Mouse (Mus musculus) ES-Bruce4 (cell line): ENCODE data around the gene Arhgef40. TPM values are rescaled to one million over a fixed set of nuclear protein-coding genes. Genes with fewer than 3 reads are reported as not detected.
"Not testable (repeated sequence)": the region's sequence is repeated elsewhere in the genome, so short reads cannot be mapped to it uniquely, and the experiment has no call there.

Source experiments
- H3K27ac ChIP-seq: 2 replicates; pipeline ENCODE4 v1.5.1; 2012; ENCODE audit warnings: low read length, inconsistent platforms; ENCODE audit not compliant: insufficient read depth
- H3K27me3 ChIP-seq: 2 replicates; pipeline ENCODE4 v1.6.1; 2012; ENCODE audit warnings: mild to moderate bottlenecking, low read length, inconsistent platforms; ENCODE audit not compliant: control insufficient read depth, poor library complexity, insufficient read depth, severe bottlenecking
- H3K36me3 ChIP-seq: 2 replicates; pipeline ENCODE4 v1.6.1; 2012; ENCODE audit warnings: inconsistent platforms, mild to moderate bottlenecking, low read length, moderate library complexity; ENCODE audit not compliant: control insufficient read depth, poor library complexity, insufficient read depth, severe bottlenecking
- H3K4me1 ChIP-seq: one replicate; pipeline ENCODE4 v1.8.1; 2011; ENCODE audit warnings: low read length; ENCODE audit not compliant: control insufficient read depth, insufficient read depth
- H3K4me3 ChIP-seq: 2 replicates; pipeline ENCODE4 v1.5.1; 2011; ENCODE audit warnings: low read depth, mild to moderate bottlenecking, low read length
- H3K9ac ChIP-seq: 2 replicates; pipeline ENCODE4 v1.6.1; 2012; ENCODE audit warnings: low read depth, mild to moderate bottlenecking, inconsistent platforms; ENCODE audit not compliant: poor library complexity, severe bottlenecking
- H3K9me3 ChIP-seq: replicated peaks from 2 replicates; pipeline ENCODE4 v1.6.1; 2012; ENCODE audit warnings: mild to moderate bottlenecking, low read length, inconsistent platforms; ENCODE audit not compliant: control insufficient read depth, poor library complexity, insufficient read depth, severe bottlenecking
- CTCF ChIP-seq: IDR thresholded peaks from one replicate; pipeline ENCODE4 v1.8.1; 2011; ENCODE audit warnings: low read depth, low read length
- EP300 ChIP-seq: IDR thresholded peaks from 2 replicates; pipeline ENCODE4 v1.6.1; 2011; ENCODE audit warnings: low read depth, low read length; ENCODE audit not compliant: insufficient read depth
- POLR2A ChIP-seq: IDR thresholded peaks from one replicate; pipeline ENCODE4 v1.8.1; 2011; ENCODE audit warnings: low read length; ENCODE audit not compliant: insufficient read depth
- polyA plus RNA-seq: library from polyadenylated mRNA; stranded (reverse); fragments of >200 nt; gene quantifications from 2 replicates; pipeline ENCODE4 v1.2.4, GENCODE M21; 2011; ENCODE audit warnings: low read depth; ENCODE audit not compliant: missing spikeins, insufficient read depth, insufficient read length

Gene Arhgef40
- polyA plus RNA-seq, 1 experiment = 20.5 TPM

- Histone ChIP-seq H3K27ac (no peak overlapping the region), H3K9ac (no peak overlapping the region), H3K36me3 (no peaks in the 10 kb centered on the region), H3K9me3 (no peaks in the 10 kb centered on the region; the same call in 1 of the 2 replicates), H3K27me3 (no peaks in the 10 kb centered on the region; the same call in 1 of the 2 replicates), H3K4me1 (no peaks in the 10 kb centered on the region), H3K4me3 (no peak overlapping the region)
- TF ChIP-seq POLR2A = no peak
- no peak for TF ChIP-seq CTCF
- TF ChIP-seq EP300 = no peak
Observed at GRCm38 (mm10) chr14:52039332-52039731, 54.8 kb downstream of the Arhgef40 start.

- not testable (repeated sequence) for H3K27ac ChIP-seq
Observed at GRCm38 (mm10) chr14:52042359-52042758, 57.8 kb downstream of the Arhgef40 start, which contains the start of gene Olfr221. TSS of gene Olfr221 (minus strand) at chr14:52042459.

GRCm38 (mm10) chr14:52043446-52043845, 58.9 kb downstream of the Arhgef40 start:
- no peak overlapping the region for H3K4me3 ChIP-seq
- no peaks in the 10 kb centered on the region; the same call in 1 of the 2 replicates for H3K9me3 ChIP-seq
- TF ChIP-seq CTCF = no peak
- no peak for TF ChIP-seq EP300
- no peak for TF ChIP-seq POLR2A
- no peaks in the 10 kb centered on the region for H3K36me3 ChIP-seq
- no peak overlapping the region for H3K9ac ChIP-seq
- H3K27ac ChIP-seq = no peak overlapping the region
- H3K4me1 ChIP-seq = peaks cover 2% of the 10 kb centered on the region
- H3K27me3 ChIP-seq = no peaks in the 10 kb centered on the region; the same call in 1 of the 2 replicates

More at GRCm38 (mm10) chr14:52042359-52042758, 57.8 kb downstream of the Arhgef40 start, which contains the start of gene Olfr221:
- not testable (repeated sequence) for H3K9me3 ChIP-seq, H3K9ac ChIP-seq, H3K36me3 ChIP-seq, H3K4me3 ChIP-seq, H3K4me1 ChIP-seq, H3K27me3 ChIP-seq

GRCm38 (mm10) chr14:52044901-52045678, 60.6 kb downstream of the Arhgef40 start:
- Histone ChIP-seq H3K4me3 (no peak overlapping the region), H3K9me3 (no peaks in the 10 kb centered on the region), H3K27ac (no peak overlapping the region), H3K27me3 (no peaks in the 10 kb centered on the region; the same call in 1 of the 2 replicates), H3K4me1 (peaks cover 2% of the 10 kb centered on the region), H3K9ac (no peak overlapping the region), H3K36me3 (no peaks in the 10 kb centered on the region)
- TF ChIP-seq POLR2A (no peak), CTCF (peak; percentile 58), EP300 (no peak)

DNA sequence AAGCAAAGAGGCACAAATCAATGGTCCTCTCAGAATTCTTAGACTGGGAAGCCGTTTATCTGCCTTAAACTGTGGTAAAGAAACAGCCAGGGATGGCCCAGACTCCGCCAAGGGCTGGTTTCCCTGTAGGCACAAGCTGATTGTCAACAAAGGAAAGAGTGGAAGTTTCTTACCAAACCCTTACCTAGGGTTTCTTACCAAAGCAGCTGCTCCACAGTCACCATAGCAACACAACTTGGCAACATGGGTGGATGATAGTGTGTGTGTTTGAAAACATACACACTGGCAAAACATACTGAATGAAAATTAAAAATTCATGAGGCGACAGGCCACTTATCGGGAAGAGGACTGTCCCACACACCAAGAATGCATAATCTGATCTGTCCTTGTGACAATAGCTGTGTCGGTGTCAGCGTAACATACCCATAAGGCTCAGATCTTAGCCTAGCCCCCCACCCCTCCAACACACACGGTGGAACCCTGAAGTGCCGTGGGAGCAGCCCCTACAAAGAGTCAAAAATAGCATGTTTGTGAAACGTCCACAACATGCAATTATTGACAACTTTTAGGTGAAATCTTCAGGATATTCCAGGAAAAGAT, 61.5 kb downstream of the Arhgef40 start:
- TF ChIP-seq EP300 (no peak), POLR2A (no peak), CTCF (no peak)

GRCm38 (mm10) chr14:52052720-52053119, 68.2 kb downstream of the Arhgef40 start:
- Histone ChIP-seq H3K27ac (peak overlapping the region; percentile 94), H3K9me3 (peaks cover 34% of the 10 kb centered on the region)
- not testable (repeated sequence) for H3K36me3 ChIP-seq, H3K27me3 ChIP-seq, H3K4me1 ChIP-seq, H3K4me3 ChIP-seq, H3K9ac ChIP-seq

More for the DNA sequence above, 61.5 kb downstream of the Arhgef40 start:
- no peaks in the 10 kb centered on the region for H3K36me3 ChIP-seq
- H3K4me1 ChIP-seq = peaks cover 2% of the 10 kb centered on the region
- no peaks in the 10 kb centered on the region; the same call in 1 of the 2 replicates for H3K27me3 ChIP-seq
- no peak overlapping the region for H3K27ac ChIP-seq
- no peak overlapping the region for H3K9ac ChIP-seq
- H3K4me3 ChIP-seq = no peak overlapping the region
- no peaks in the 10 kb centered on the region for H3K9me3 ChIP-seq

Other genes with a start within 250 kb of the Arhgef40 start
- not detected in 2 replicates for gene Ang4, start 211.1 kb upstream of the Arhgef40 start, polyA plus RNA-seq
- not detected in 2 replicates for gene AY358078, start 184.7 kb upstream of the Arhgef40 start, polyA plus RNA-seq
- not detected in 2 replicates for gene Ear6, start 131.0 kb upstream of the Arhgef40 start, polyA plus RNA-seq
- gene Mettl17, start 99.9 kb upstream of the Arhgef40 start, polyA plus RNA-seq = 19.2 and 24.2 TPM in 2 replicates
- gene Slc39a2, start 91.8 kb upstream of the Arhgef40 start, polyA plus RNA-seq = 2.7 and 3.3 TPM in 2 replicates
- gene Ndrg2, start 70.6 kb upstream of the Arhgef40 start, polyA plus RNA-seq = 26.7 and 30.2 TPM in 2 replicates
- not detected in 2 replicates for gene Tppp2, start 66.3 kb upstream of the Arhgef40 start, polyA plus RNA-seq
- not detected in 2 replicates for gene Rnase13, start 61.9 kb upstream of the Arhgef40 start, polyA plus RNA-seq
- 1.3 and 1.9 TPM in 2 replicates for gene Tmem253, start 30.9 kb downstream of the Arhgef40 start, polyA plus RNA-seq
- gene Zfp219, start 36.0 kb downstream of the Arhgef40 start, polyA plus RNA-seq = 64.5 and 69.1 TPM in 2 replicates
- not detected in 2 replicates for gene Olfr221, start 57.7 kb downstream of the Arhgef40 start, polyA plus RNA-seq
- gene Hnrnpc, start 119.3 kb downstream of the Arhgef40 start, polyA plus RNA-seq = 949 and 975 TPM in 2 replicates
- 6.7 and 9.0 TPM in 2 replicates for gene Rpgrip1, start 126.0 kb downstream of the Arhgef40 start, polyA plus RNA-seq
- 217 and 224 TPM in 2 replicates for gene Supt16, start 212.7 kb downstream of the Arhgef40 start, polyA plus RNA-seq